Mouse (Mus musculus) lung, embryonic 14.5 days (tissue): ENCODE data around the gene Nudc. TPM values are rescaled to one million over a fixed set of nuclear protein-coding genes. Genes with fewer than 3 reads are reported as not detected.

Source experiments
- ATAC-seq: fragments of 200-750 bp; cut with Nextera tagmentation; 2 replicates; pipeline ENCODE4 v1.8.0; 2017; ENCODE audit warnings: mild to moderate bottlenecking, moderate TSS enrichment, moderate library complexity; ENCODE audit not compliant: insufficient read depth
- DNase-seq: peaks from one replicate; pipeline ENCODE4 v3.0.0-alpha.2; 2015
- H3K27ac ChIP-seq: fragments of 300-500 bp; sonication (generic); 2 replicates; pipeline ENCODE4 v1.5.1; 2014; ENCODE audit warnings: low read depth, mild to moderate bottlenecking, moderate library complexity
- H3K27me3 ChIP-seq: fragments of 300-500 bp; sonication (generic); 2 replicates; pipeline ENCODE4 v1.6.1; 2014; ENCODE audit warnings: low read length, control low read depth; ENCODE audit not compliant: insufficient read depth
- H3K36me3 ChIP-seq: fragments of 300-500 bp; sonication (generic); 2 replicates; pipeline ENCODE4 v1.6.1; 2014; ENCODE audit warnings: control low read depth; ENCODE audit not compliant: insufficient read depth
- H3K4me1 ChIP-seq: fragments of 300-500 bp; sonication (generic); 2 replicates; pipeline ENCODE4 v1.6.1; 2014; ENCODE audit warnings: antibody characterized with exemption, control low read depth; ENCODE audit not compliant: insufficient read depth
- H3K4me2 ChIP-seq: fragments of 300-500 bp; sonication (generic); 2 replicates; pipeline ENCODE4 v1.6.1; 2014; ENCODE audit warnings: mild to moderate bottlenecking
- H3K4me3 ChIP-seq: fragments of 300-500 bp; sonication (generic); 2 replicates; pipeline ENCODE4 v1.5.1; 2014; ENCODE audit warnings: low read depth, low read length
- H3K9ac ChIP-seq: fragments of 300-500 bp; sonication (generic); 2 replicates; pipeline ENCODE4 v1.6.1; 2014
- H3K9me3 ChIP-seq: fragments of 300-500 bp; sonication (generic); 2 replicates; pipeline ENCODE4 v1.6.1; 2016; ENCODE audit warnings: low read depth, low read length, control low read depth
- CTCF ChIP-seq: IDR thresholded peaks from 2 replicates; pipeline ENCODE4 v1.5.1; 2016; ENCODE audit warnings: antibody characterized with exemption, low read depth
- WGBS: fragments of 180-500 bp; shearing (Covaris S2); extraction: QIAGEN DNeasy Blood & Tissue Kit; methylation state at CpG from one replicate; pipeline ENCODE4 v1.1.7; 2014; 5-methylcytosine and 5-hydroxymethylcytosine counted together
- polyA plus RNA-seq: library from polyadenylated mRNA; unstranded; fragments of >200 nt; fragmentation: Nextera tagmentation; extraction: Ambion mirVana; gene quantifications from 2 replicates; pipeline ENCODE4 v1.2.1, GENCODE M21; 2014

The Nudc gene
- polyA plus RNA-seq, 1 experiment from 2014 or later: 258 TPM

DNA sequence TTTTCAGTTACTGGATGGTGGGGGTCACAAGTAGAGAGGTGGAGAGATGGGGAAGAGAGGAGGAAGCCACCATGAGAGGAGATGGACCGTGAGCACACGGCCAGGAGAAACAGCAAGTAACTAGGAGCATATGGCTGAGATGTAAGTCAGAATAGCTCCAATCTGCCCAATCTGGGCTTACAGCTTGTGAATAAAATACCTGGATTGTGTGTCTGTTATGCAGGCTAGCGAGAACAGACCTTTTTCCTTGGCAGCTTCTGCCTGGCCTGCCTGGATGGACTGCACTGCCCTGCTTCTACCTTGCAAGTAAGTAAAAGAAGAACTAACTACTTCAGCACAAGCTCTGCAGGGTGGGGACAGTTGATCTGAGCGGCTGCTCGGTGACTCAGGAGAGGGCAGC is 34.7 kb downstream of the Nudc start:
- ATAC-seq (no peak), DNase-seq (no peak)
- no peaks in the 10 kb centered on the region for H3K4me1 ChIP-seq
- H3K4me2 ChIP-seq: no peak overlapping the region
- H3K9ac ChIP-seq: no peak overlapping the region
- WGBS: 78% methylated on average over 5 of the region's 5 CpGs
- H3K27me3 ChIP-seq: no peaks in the 10 kb centered on the region
- no peak for TF ChIP-seq CTCF
- H3K9me3 ChIP-seq: no peaks in the 10 kb centered on the region
- no peaks in the 10 kb centered on the region for H3K36me3 ChIP-seq
- H3K4me3 ChIP-seq: no peak overlapping the region
- H3K27ac ChIP-seq: no peak overlapping the region

- 81% methylated on average over 7 of the region's 7 CpGs for WGBS
- Histone ChIP-seq H3K4me2 (no peak overlapping the region), H3K9ac (no peak overlapping the region), H3K4me3 (no peak overlapping the region), H3K27me3 (no peaks in the 10 kb centered on the region), H3K27ac (no peak overlapping the region), H3K9me3 (no peaks in the 10 kb centered on the region), H3K4me1 (no peaks in the 10 kb centered on the region), H3K36me3 (no peaks in the 10 kb centered on the region)
- no peak for ATAC-seq
- no peak for TF ChIP-seq CTCF
- no peak for DNase-seq
Observed at GRCm38 (mm10) chr4:133508990-133509389, 36.8 kb downstream of the Nudc start.

DNA sequence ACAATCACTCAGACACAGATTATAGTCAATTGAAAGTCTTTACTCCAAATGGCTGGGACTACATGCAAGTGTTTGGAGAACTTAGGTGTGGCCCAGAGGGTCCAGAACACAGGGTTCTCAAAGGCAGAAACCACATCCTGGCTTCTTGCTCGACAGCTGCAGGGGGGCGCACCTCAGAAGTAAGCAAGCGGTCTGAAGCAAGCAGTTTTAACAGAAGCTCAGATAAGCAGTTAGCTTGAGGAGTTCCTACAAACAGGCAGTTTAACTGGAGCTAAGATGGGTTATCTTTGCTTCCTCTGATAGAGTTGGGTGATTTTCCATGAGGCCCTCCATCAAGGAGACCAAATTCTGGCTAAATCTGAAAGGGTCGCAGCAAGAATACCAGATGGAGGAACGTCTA is 39.2 kb downstream of the Nudc start:
- Histone ChIP-seq H3K27ac (no peak overlapping the region), H3K9me3 (no peaks in the 10 kb centered on the region)

GRCm38 (mm10) chr4:133504755-133505485 is 40.9 kb downstream of the Nudc start:
- Histone ChIP-seq H3K4me2 (no peak overlapping the region), H3K9me3 (no peaks in the 10 kb centered on the region), H3K36me3 (no peaks in the 10 kb centered on the region), H3K4me3 (no peak overlapping the region), H3K27me3 (peaks cover 23% of the 10 kb centered on the region), H3K9ac (no peak overlapping the region), H3K4me1 (no peaks in the 10 kb centered on the region), H3K27ac (no peak overlapping the region)
- ATAC-seq (no peak), DNase-seq (no peak)
- WGBS: 53% methylated on average over 9 of the region's 9 CpGs
- TF ChIP-seq CTCF: no peak

More for the DNA sequence above, 39.2 kb downstream of the Nudc start:
- ATAC-seq (no peak), DNase-seq (no peak)
- TF ChIP-seq CTCF: no peak
- Histone ChIP-seq H3K4me3 (no peak overlapping the region), H3K4me1 (no peaks in the 10 kb centered on the region), H3K27me3 (peaks cover 7% of the 10 kb centered on the region), H3K9ac (no peak overlapping the region), H3K36me3 (no peaks in the 10 kb centered on the region), H3K4me2 (no peak overlapping the region)
- 61% methylated on average over 5 of the region's 5 CpGs for WGBS

DNA sequence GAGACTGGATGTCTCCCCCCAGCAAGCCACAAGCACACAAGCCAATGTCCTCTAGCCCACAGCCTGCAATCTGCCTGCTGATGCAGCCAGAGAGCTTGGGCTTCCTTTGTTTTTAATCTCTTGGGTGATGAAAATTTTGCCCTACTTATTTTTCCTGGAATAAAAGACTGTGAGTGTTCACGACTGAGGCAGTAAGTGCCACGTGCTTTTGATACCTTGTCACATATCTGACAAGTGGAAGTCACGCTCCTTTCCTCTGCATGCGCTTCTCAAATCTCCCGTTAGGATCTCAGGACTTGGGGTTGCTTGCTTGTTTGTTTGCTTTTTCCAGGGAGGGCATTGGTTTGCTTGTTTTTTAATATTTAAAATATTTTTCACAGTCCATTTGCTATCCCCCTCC is 41.5 kb downstream of the Nudc start:
- Histone ChIP-seq H3K4me3 (no peak overlapping the region), H3K27me3 (peaks cover 29% of the 10 kb centered on the region)

GRCm38 (mm10) chr4:133501514-133501913 is 44.3 kb downstream of the Nudc start:
- DNase-seq (no peak), ATAC-seq (no peak)
- Histone ChIP-seq H3K36me3 (no peaks in the 10 kb centered on the region), H3K4me3 (no peak overlapping the region), H3K4me2 (no peak overlapping the region), H3K4me1 (peaks cover 8% of the 10 kb centered on the region), H3K9me3 (no peaks in the 10 kb centered on the region), H3K27me3 (peaks cover 57% of the 10 kb centered on the region), H3K9ac (no peak overlapping the region), H3K27ac (no peak overlapping the region)
- WGBS: 62% methylated on average over 7 of the region's 7 CpGs
- no peak for TF ChIP-seq CTCF

More for the DNA sequence above, 41.5 kb downstream of the Nudc start:
- DNase-seq (no peak), ATAC-seq (no peak)
- 33% methylated on average over 5 of the region's 5 CpGs for WGBS
- TF ChIP-seq CTCF: no peak
- Histone ChIP-seq H3K36me3 (no peaks in the 10 kb centered on the region), H3K4me2 (no peak overlapping the region), H3K27ac (no peak overlapping the region), H3K9me3 (no peaks in the 10 kb centered on the region), H3K9ac (no peak overlapping the region), H3K4me1 (no peaks in the 10 kb centered on the region)

DNA sequence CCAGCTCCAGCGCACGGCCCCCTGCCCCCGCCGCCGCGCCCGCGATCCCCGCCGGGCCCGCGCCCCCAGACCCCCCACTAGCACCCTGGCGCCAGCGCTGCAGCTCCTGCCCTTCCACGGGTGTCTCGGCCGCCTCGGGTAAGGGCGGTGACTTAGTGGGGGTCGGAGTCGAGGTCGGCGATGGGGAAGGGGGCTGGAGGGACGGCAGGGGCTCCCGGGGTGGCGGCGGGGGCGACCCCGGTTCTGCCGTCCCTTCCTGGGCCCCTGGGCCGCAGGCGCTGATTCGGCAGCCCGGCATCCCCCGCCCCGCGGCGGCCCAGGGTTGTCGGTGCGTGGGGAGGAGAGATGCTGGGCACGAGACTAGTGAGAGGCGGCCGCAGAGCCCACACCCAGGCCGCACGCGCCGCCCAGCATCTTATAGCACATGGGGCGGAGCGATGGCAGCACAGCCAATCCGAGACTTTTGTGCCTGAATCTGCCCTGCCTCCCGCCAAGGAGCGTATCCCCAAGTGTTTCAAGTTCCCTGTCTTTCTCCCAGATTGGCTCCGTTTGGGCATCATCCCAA is 47.6 kb downstream of the Nudc start, which contains the start of gene Trnp1:
Gene Trnp1, minus strand, starts transcription at position 391 of the 565 bp plus-strand sequence.
- Histone ChIP-seq H3K4me3 (peak within 1 kb of the TSS; percentile 58), H3K9me3 (no peaks in the 10 kb centered on the region), H3K9ac (peak within 1 kb of the TSS; percentile 44), H3K27ac (no peak within 1 kb of the TSS), H3K4me2 (peak within 1 kb of the TSS; percentile 100), H3K4me1 (peaks cover 8% of the 10 kb centered on the region), H3K27me3 (peaks cover 73% of the 10 kb centered on the region), H3K36me3 (no peaks in the 10 kb centered on the region)
- TF ChIP-seq CTCF: no peak
- DNase-seq: peak; percentile 90
- 1% methylated on average over 50 of the region's 53 CpGs for WGBS
- peak; percentile 89 for ATAC-seq
